ENCODE assay signal across 8 mouse cellular contexts in the genomic region with DNA sequence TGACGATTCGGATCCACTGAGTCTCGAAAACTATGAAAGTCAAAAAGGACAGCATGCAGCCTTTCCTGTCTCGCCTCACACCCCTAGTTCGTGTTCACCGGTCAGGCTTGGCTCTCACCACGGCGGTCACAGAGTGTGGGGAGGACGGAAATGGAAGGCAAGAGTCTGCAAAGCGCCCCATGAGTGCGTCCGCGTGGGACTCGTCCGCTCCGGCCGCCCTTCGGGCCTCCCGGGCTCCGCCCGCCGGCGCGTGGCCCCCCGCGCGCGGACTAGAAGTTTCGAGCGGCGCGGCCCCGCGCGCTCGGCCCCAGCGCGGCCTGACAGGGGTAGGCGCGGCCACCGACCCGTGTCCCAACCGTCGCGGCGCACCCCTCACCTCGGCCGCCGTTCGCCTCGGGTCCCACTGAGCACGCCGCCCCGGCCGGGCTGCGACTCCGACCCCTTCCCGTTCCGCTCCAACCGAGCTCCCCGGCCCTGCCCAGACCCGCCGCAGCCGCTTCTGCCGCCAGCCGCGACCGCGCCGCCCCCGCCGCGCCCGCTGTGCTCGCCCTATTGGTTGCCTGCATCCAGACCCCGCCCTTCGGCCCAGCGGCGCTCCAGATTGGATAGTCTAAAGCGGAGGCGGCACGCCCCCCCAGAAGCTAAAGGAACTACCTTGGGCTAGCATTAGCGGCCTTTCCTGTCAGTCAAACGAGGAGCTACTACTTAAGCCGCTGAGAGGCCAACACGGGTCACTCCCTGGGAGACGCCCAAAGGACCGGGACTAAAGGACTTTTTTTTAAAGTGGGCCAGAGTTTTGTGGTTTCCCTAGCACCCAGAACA. TPM values are rescaled to one million over a fixed set of nuclear protein-coding genes. Genes with fewer than 3 reads are reported as not detected.
A peak's percentile ranks its signal among the peaks of the same experiment; 100 is the strongest.
DNase-seq lines count a peak whose midpoint lies in the region; ATAC-seq lines count a peak whose summit lies in the region.

A gene (minus strand): TSS at position 524 of the 822 bp plus-strand sequence.

- H3K9me3 ChIP-seq in hindbrain, embryonic 11.5 days (ENCODE audit: control insufficient read depth, low read length): no peaks in the 10 kb centered on the region

- H3K9ac ChIP-seq in hindbrain, embryonic 11.5 days (ENCODE audit: low read depth, low read length): peak within 1 kb of the TSS; percentile 73

- no peaks in the 10 kb centered on the region for H3K27me3 ChIP-seq in hindbrain, embryonic 11.5 days (ENCODE audit: control insufficient read depth, insufficient read depth, low read length)

- DNase-seq in MN1 (ENCODE audit: low spot score): peak; percentile 99
- DNase-seq in cerebellum, adult 9-10 months: peak; percentile 79
- DNase-seq in frontal cortex, adult 2 months (ENCODE audit: extremely low spot score in 1 of 2, low spot score in 1 of 2): peak; percentile 94 to 97
- DNase-seq in hindbrain, embryonic 11.5 days (ENCODE audit: low spot score): peak; percentile 97
- peak; percentile 93 to 96 for DNase-seq in layer of hippocampus, postnatal 10 days (ENCODE audit: low spot score in 2 of 2)
- DNase-seq in lung, postnatal 10 days: peak; percentile 100
- DNase-seq in ovary, postnatal 36 days (ENCODE audit: low spot score): peak; percentile 97
- DNase-seq in thymus, postnatal 25 days: peak; percentile 96

- H3K27ac ChIP-seq in hindbrain, embryonic 11.5 days (ENCODE audit: low read depth, low read length): 0 out of 2 replicates have a peak within 1 kb of the TSS, but pooled peaks have one; percentile 39

- H3K4me1 ChIP-seq in hindbrain, embryonic 11.5 days (replicated peaks; ENCODE audit: control insufficient read depth, insufficient read depth, low read length): peaks cover 4% of the 10 kb centered on the region; the same call in 1 of the 2 replicates

- H3K36me3 ChIP-seq in hindbrain, embryonic 11.5 days (ENCODE audit: control insufficient read depth, insufficient read depth, low read length): no peaks in the 10 kb centered on the region

- peak; percentile 99 for ATAC-seq in hindbrain, embryonic 11.5 days (ENCODE audit: low FRiP score)

- peak within 1 kb of the TSS; percentile 78 for H3K4me2 ChIP-seq in hindbrain, embryonic 11.5 days (replicated peaks; ENCODE audit: low read depth, low read length)

- H3K4me3 ChIP-seq in hindbrain, embryonic 11.5 days (ENCODE audit: low read depth, low read length): peak within 1 kb of the TSS; percentile 81

- WGBS in hindbrain, embryonic 11.5 days: under 1% methylated on average over 63 of the region's 88 CpGs

RNA-seq across cellular contexts. Expression of the gene that starts here (rescaled TPM):
- polyA plus RNA-seq in frontal cortex, adult 2 months (2012; rRNA removed): 231 and 243 TPM in 2 replicates
- polyA plus RNA-seq in hindbrain, embryonic 11.5 days (2014; fragmentation: Nextera tagmentation; extraction: Ambion mirVana): 40.9 and 43.2 TPM in 2 replicates
- total RNA-seq in layer of hippocampus, postnatal 10 days (2021): 10 to 100 TPM; 38.3 to 49.7 TPM

Comparison
In these comparisons a context has a peak if more than half of its experiments do, and no peak if none do; other contexts are left out.
1. Peak in every context shown above with its lines: DNase-seq, ATAC-seq, H3K4me3 ChIP-seq and H3K27ac ChIP-seq.